In the genomic region with DNA sequence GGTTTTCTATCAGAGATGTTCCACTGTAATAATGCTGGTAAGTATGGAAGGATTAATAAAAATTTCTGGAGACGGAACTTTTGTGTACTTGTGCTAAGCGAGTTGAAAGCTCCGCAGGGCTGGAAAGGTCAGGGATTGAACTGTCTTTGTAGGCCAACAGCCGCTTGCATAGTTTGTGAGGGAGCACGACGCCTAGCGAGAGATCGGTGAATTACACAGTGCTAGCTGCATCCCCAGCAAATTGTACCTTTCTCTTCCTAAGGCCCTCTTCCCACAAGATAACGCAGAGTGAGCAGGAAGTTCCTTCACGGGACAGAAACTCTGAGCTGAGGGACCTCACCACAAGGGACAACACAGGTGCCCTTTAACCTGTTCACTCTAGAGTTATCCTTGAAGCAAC, we compare ENCODE assay signal across 8 mouse cellular contexts. TPM values are rescaled to one million over a fixed set of nuclear protein-coding genes. Genes with fewer than 3 reads are reported as not detected.
A peak's percentile ranks its signal among the peaks of the same experiment; 100 is the strongest.
DNase-seq lines count a peak whose midpoint lies in the region; ATAC-seq and TF ChIP-seq lines count a peak whose summit lies in the region.

No protein-coding gene starts in this region.

- H3K36me3 ChIP-seq in heart, embryonic 10.5 days = peaks cover 24% of the 10 kb centered on the region
- peaks cover 26% of the 10 kb centered on the region for H3K36me3 ChIP-seq in kidney, embryonic 15.5 days

- H3K4me2 ChIP-seq in kidney, embryonic 15.5 days = peak overlapping the region; percentile 85

- H3K27ac ChIP-seq in bone marrow, adult 2 months (ENCODE audit: control insufficient read depth, insufficient read depth, low read depth, low read length, poor library complexity) = no peak overlapping the region
- H3K27ac ChIP-seq in embryonic fibroblast, embryonic 13.5 days (ENCODE audit: insufficient read depth, low read length) = no peak overlapping the region
- peak overlapping the region; percentile 93; the same call in 1 of the 2 replicates for H3K27ac ChIP-seq in heart, embryonic 10.5 days
- H3K27ac ChIP-seq in kidney, embryonic 15.5 days = peak overlapping the region; percentile 88

- peak overlapping the region; percentile 45 for H3K4me3 ChIP-seq in bone marrow, adult 2 months (replicated peaks; ENCODE audit: control insufficient read depth, low read depth, low read length)
- H3K4me3 ChIP-seq in embryonic fibroblast, embryonic 13.5 days (ENCODE audit: insufficient read depth, low read length) = peak overlapping the region; percentile 54
- peak overlapping the region; percentile 83 for H3K4me3 ChIP-seq in heart, embryonic 10.5 days
- peak overlapping the region; percentile 67 for H3K4me3 ChIP-seq in kidney, embryonic 15.5 days (replicated peaks)

- peak; percentile 65; the same call in 1 of the 2 replicates for ATAC-seq in kidney, embryonic 15.5 days (replicated peaks; ENCODE audit: low FRiP score)
- peak; percentile 87 for ATAC-seq in monocyte, adult 5-6 weeks (replicated peaks; ENCODE audit: insufficient number of reproducible peaks, low FRiP score, low TSS enrichment, poor library complexity, severe bottlenecking)

- no peaks in the 10 kb centered on the region for H3K27me3 ChIP-seq in heart, embryonic 10.5 days (ENCODE audit: insufficient read depth, poor library complexity, severe bottlenecking)
- H3K27me3 ChIP-seq in kidney, embryonic 15.5 days = no peaks in the 10 kb centered on the region

- H3K9me3 ChIP-seq in heart, embryonic 10.5 days = no peaks in the 10 kb centered on the region
- no peaks in the 10 kb centered on the region for H3K9me3 ChIP-seq in kidney, embryonic 15.5 days (replicated peaks)

- H3K9ac ChIP-seq in kidney, embryonic 15.5 days = peak overlapping the region; percentile 55; the same call in 1 of the 2 replicates

- peak; percentile 93 for TF ChIP-seq CTCF in bone marrow, adult 2 months (IDR thresholded peaks at IDR 0.05; ENCODE audit: control insufficient read depth, insufficient read depth, low read length)
- TF ChIP-seq CTCF in embryonic fibroblast, embryonic 13.5 days (IDR thresholded peaks at IDR 0.05; ENCODE audit: borderline replicate concordance, insufficient read depth, low read length) = peak; percentile 91; the same call in 1 of the 2 replicates

- no peak for TF ChIP-seq POLR2A in bone marrow, adult 2 months (IDR thresholded peaks at IDR 0.05; ENCODE audit: borderline replicate concordance, control insufficient read depth, low read depth, low read length)
- 0 out of 2 replicates have a peak, but pooled peaks have one; percentile 4 for TF ChIP-seq POLR2A in embryonic fibroblast, embryonic 13.5 days (IDR thresholded peaks at IDR 0.05; ENCODE audit: low read depth, low read length)

- no peaks in the 10 kb centered on the region for H3K4me1 ChIP-seq in bone marrow, adult 2 months (ENCODE audit: control insufficient read depth, insufficient read depth, low read length)
- no peaks in the 10 kb centered on the region for H3K4me1 ChIP-seq in embryonic fibroblast, embryonic 13.5 days (ENCODE audit: control insufficient read depth, insufficient read depth, low read length)
- H3K4me1 ChIP-seq in heart, embryonic 10.5 days = peaks cover 4% of the 10 kb centered on the region; the same call in 1 of the 2 replicates
- H3K4me1 ChIP-seq in kidney, embryonic 15.5 days = peaks cover 6% of the 10 kb centered on the region

- 1% methylated on average over 10 of the region's 10 CpGs for whole genome bisulfite sequencing in bone marrow, adult 2 months
- 4% methylated on average over 10 of the region's 10 CpGs for WGBS in heart, embryonic 10.5 days
- 2% methylated on average over 10 of the region's 10 CpGs for WGBS in kidney, embryonic 15.5 days

- peak; percentile 91 for DNase-seq in 416B (ENCODE audit: low read depth)
- DNase-seq in heart, embryonic 10.5 days (ENCODE audit: low spot score) = peak; percentile 92
- DNase-seq in liver = peak; percentile 91
- DNase-seq in spleen, postnatal 4 days (ENCODE audit: low spot score in 2 of 2) = peak; percentile 86 to 95

RNA-seq across cellular contexts. Expression of a gene that starts 0.9 kb away (rescaled TPM):
- polyA plus RNA-seq in bone marrow, adult 2 months (2011; ENCODE audit: insufficient read depth, insufficient read length, low replicate concordance, missing spikeins) = 6.6 and 13.8 TPM in 2 replicates
- 16.3 and 22.5 TPM in 2 replicates for polyA plus RNA-seq in embryonic fibroblast, embryonic 13.5 days (2011; ENCODE audit: insufficient read length, low read depth, missing spikeins)
- polyA plus RNA-seq in heart, embryonic 10.5 days (2016; fragmentation: Nextera tagmentation; extraction: Ambion mirVana) = 19.8 and 21.5 TPM in 2 replicates
- polyA plus RNA-seq in kidney, embryonic 15.5 days (2015; fragmentation: Nextera tagmentation; extraction: Ambion mirVana) = 22.6 and 26.4 TPM in 2 replicates
- 37.0 to 42.6 TPM (median 39.9 TPM) in 3 replicates for total RNA-seq in monocyte, adult 5-6 weeks (2017)

RNA-seq across cellular contexts. Expression of a gene that starts 0.9 kb away (rescaled TPM):
- 1.1 and 1.9 TPM in 2 replicates for polyA plus RNA-seq in bone marrow, adult 2 months (2011; ENCODE audit: insufficient read depth, insufficient read length, low replicate concordance, missing spikeins)
- polyA plus RNA-seq in embryonic fibroblast, embryonic 13.5 days (2011; ENCODE audit: insufficient read length, low read depth, missing spikeins) = 1.1 and 1.8 TPM in 2 replicates
- 1.0 and 1.3 TPM in 2 replicates for polyA plus RNA-seq in heart, embryonic 10.5 days (2016; fragmentation: Nextera tagmentation; extraction: Ambion mirVana)
- polyA plus RNA-seq in kidney, embryonic 15.5 days (2015; fragmentation: Nextera tagmentation; extraction: Ambion mirVana) = 2.4 and 2.6 TPM in 2 replicates
- 0.29 to 1.6 TPM in 2 of 3 replicates, not detected in the other for total RNA-seq in monocyte, adult 5-6 weeks (2017)

RNA-seq across cellular contexts. Expression of a gene that starts 31.5 kb away (rescaled TPM):
- polyA plus RNA-seq in bone marrow, adult 2 months (2011; ENCODE audit: insufficient read depth, insufficient read length, low replicate concordance, missing spikeins) = 4.9 and 6.2 TPM in 2 replicates
- 22.5 and 30.2 TPM in 2 replicates for polyA plus RNA-seq in embryonic fibroblast, embryonic 13.5 days (2011; ENCODE audit: insufficient read length, low read depth, missing spikeins)
- polyA plus RNA-seq in heart, embryonic 10.5 days (2016; fragmentation: Nextera tagmentation; extraction: Ambion mirVana) = 40.3 and 66.3 TPM in 2 replicates
- 28.8 and 32.2 TPM in 2 replicates for polyA plus RNA-seq in kidney, embryonic 15.5 days (2015; fragmentation: Nextera tagmentation; extraction: Ambion mirVana)
- 0.58 to 0.75 TPM in 2 of 3 replicates, not detected in the other for total RNA-seq in monocyte, adult 5-6 weeks (2017)

Comparison
In these comparisons a context has a peak if more than half of its experiments do, and no peak if none do; other contexts are left out.
1. H3K27ac ChIP-seq: peak in heart, embryonic 10.5 days (single experiment) and kidney, embryonic 15.5 days (single experiment); none in bone marrow, adult 2 months (single experiment) and embryonic fibroblast, embryonic 13.5 days (single experiment).
2. Peak in every context shown above with its lines, with median percentiles within 50 percentile points of each other: DNase-seq and H3K4me3 ChIP-seq.